Mouse (Mus musculus): ENCODE results near the gene Pklr. TPM values are rescaled to one million over a fixed set of nuclear protein-coding genes. Genes with fewer than 3 reads are reported as not detected.

Gene Pklr
- total RNA-seq (2014; rRNA removed) (69.7 and 91.1 TPM in 2 replicates), polyA plus RNA-seq (2012; rRNA removed) (387 and 512 TPM in 2 replicates)

DNA sequence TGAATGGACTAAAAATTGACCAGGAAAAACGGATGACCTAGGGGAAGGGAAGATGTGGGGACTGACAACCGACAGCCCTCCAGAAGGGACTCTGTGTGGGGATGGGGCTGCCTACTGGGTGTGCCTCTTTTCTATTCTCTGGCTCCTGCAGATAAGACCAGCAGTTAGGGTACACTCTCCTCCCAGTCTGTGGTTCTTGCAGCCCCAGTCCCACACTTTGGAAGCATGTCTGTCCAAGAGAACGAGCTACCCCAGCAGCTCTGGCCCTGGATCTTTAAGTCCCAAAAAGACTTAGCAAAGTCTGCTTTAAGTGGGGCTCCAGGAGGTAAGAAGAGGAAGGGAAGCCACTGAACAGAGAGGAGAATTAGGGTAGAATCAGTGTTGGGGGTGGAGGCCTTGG, at the start of gene Pklr:
Gene Pklr (plus strand): TSS at position 185 of the 400 bp plus-strand sequence.
- H3K4me3 ChIP-seq (ENCODE audit: insufficient read depth, low read depth, low read length): peak within 1 kb of the TSS; percentile 89
- H3K36me3 ChIP-seq (ENCODE audit: control insufficient read depth, insufficient read depth, low read length): peaks cover 3% of the 10 kb centered on the region; the same call in 1 of the 2 replicates
- no peaks in the 10 kb centered on the region for H3K27me3 ChIP-seq (ENCODE audit: control insufficient read depth, insufficient read depth, low read length)
- TF ChIP-seq CTCF (IDR thresholded peaks at IDR 0.05; ENCODE audit: low read depth, low read length) (no peak), POLR2A (IDR thresholded peaks at IDR 0.05; ENCODE audit: extremely low read depth, insufficient read depth, low read length) (no peak)
- 25% methylated on average over 3 of the region's 3 CpGs for WGBS
- H3K9ac ChIP-seq (ENCODE audit: low read depth, low read length): peak within 1 kb of the TSS; percentile 94
- peaks cover 4% of the 10 kb centered on the region; the same call in 1 of the 2 replicates for H3K79me2 ChIP-seq (ENCODE audit: control insufficient read depth, insufficient read depth, low read length)
- peaks cover 32% of the 10 kb centered on the region for H3K4me1 ChIP-seq (ENCODE audit: control insufficient read depth, insufficient read depth, low read length)
- no peak for DNase-seq (ENCODE audit: extremely low read depth, low read depth, low spot score)
- H3K27ac ChIP-seq (replicated peaks; ENCODE audit: insufficient read depth, low read depth, low read length): peak within 1 kb of the TSS; percentile 95

DNA sequence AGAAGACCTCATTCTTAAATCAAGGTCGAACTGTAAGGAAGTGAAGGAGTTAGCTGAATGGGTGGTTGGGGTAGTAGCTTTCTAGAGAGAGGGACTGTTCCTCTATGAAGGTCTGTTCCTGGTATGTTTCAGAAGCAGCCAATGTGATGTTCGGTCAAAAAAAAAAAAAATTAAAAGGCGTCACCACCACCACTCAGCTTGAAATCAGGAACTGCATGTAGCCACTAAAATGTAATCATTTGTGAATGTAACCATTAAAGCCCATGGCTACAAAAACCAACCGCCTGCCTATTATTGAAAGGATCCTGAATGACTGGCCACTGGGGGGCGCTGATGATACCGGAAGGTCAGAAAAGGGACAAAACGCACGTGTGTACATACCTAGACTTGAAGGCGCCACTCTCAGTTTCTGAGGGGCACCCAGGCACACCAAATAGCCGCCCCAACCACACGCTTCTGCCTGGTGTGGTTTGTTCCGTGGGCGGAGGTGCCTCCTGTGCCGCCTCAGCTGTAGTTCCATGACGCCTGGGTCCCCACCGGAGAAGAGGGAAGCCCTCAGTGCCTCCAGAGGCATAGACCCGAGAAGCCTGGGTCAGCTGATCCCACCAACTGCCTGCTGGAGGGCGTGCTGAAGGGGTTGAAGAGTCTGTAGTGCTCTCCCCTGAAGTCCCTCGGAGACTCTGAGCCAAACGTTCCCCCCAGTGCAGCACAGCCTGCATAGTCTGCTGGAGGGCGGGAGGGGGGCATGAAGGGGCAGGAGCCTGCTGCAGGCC, 48.4 kb upstream of the Pklr start:
- Histone ChIP-seq H3K36me3 (ENCODE audit: control insufficient read depth, insufficient read depth, low read length) (no peaks in the 10 kb centered on the region), H3K4me1 (ENCODE audit: control insufficient read depth, insufficient read depth, low read length) (peaks cover 13% of the 10 kb centered on the region), H3K9ac (ENCODE audit: low read depth, low read length) (no peak overlapping the region), H3K27ac (replicated peaks; ENCODE audit: insufficient read depth, low read depth, low read length) (no peak overlapping the region), H3K79me2 (ENCODE audit: control insufficient read depth, insufficient read depth, low read length) (no peaks in the 10 kb centered on the region), H3K4me3 (ENCODE audit: insufficient read depth, low read depth, low read length) (no peak overlapping the region), H3K27me3 (ENCODE audit: control insufficient read depth, insufficient read depth, low read length) (no peaks in the 10 kb centered on the region)
- no peak for TF ChIP-seq POLR2A (IDR thresholded peaks at IDR 0.05; ENCODE audit: extremely low read depth, insufficient read depth, low read length)
- TF ChIP-seq CTCF (IDR thresholded peaks at IDR 0.05; ENCODE audit: low read depth, low read length): peak; percentile 49
- 36% methylated on average over 21 of the region's 21 CpGs for WGBS
- DNase-seq (ENCODE audit: extremely low read depth, low read depth, low spot score): peak; percentile 53

DNA sequence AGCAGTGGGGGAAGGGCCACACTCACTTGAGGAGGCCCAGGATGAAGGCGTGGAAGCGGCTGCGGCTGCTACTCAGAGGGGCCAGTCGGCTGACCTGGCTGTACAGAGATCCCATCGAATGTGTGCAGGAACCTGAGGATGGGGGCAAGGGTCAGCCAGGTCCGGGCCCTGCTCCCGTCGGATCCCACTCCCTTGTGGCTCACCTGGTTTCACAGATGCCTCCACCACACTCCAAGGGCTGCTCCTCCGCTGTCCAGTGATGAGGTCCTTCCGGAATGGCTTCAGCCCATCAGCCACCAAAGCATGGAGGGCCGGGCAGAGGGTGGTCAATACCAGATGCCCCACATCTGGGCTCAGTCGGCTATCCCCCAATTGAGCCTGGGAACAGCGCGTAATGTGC, 47.0 kb upstream of the Pklr start:
- Histone ChIP-seq H3K9ac (ENCODE audit: low read depth, low read length) (no peak overlapping the region; the same call in 1 of the 2 replicates), H3K27ac (replicated peaks; ENCODE audit: insufficient read depth, low read depth, low read length) (no peak overlapping the region), H3K79me2 (ENCODE audit: control insufficient read depth, insufficient read depth, low read length) (no peaks in the 10 kb centered on the region), H3K36me3 (ENCODE audit: control insufficient read depth, insufficient read depth, low read length) (no peaks in the 10 kb centered on the region), H3K27me3 (ENCODE audit: control insufficient read depth, insufficient read depth, low read length) (no peaks in the 10 kb centered on the region), H3K4me3 (ENCODE audit: insufficient read depth, low read depth, low read length) (peak overlapping the region; percentile 3; the same call in 1 of the 2 replicates), H3K4me1 (ENCODE audit: control insufficient read depth, insufficient read depth, low read length) (peaks cover 13% of the 10 kb centered on the region)
- no peak for DNase-seq (ENCODE audit: extremely low read depth, low read depth, low spot score)
- TF ChIP-seq POLR2A (IDR thresholded peaks at IDR 0.05; ENCODE audit: extremely low read depth, insufficient read depth, low read length) (no peak), CTCF (IDR thresholded peaks at IDR 0.05; ENCODE audit: low read depth, low read length) (no peak)
- 51% methylated on average over 14 of the region's 14 CpGs for WGBS

DNA sequence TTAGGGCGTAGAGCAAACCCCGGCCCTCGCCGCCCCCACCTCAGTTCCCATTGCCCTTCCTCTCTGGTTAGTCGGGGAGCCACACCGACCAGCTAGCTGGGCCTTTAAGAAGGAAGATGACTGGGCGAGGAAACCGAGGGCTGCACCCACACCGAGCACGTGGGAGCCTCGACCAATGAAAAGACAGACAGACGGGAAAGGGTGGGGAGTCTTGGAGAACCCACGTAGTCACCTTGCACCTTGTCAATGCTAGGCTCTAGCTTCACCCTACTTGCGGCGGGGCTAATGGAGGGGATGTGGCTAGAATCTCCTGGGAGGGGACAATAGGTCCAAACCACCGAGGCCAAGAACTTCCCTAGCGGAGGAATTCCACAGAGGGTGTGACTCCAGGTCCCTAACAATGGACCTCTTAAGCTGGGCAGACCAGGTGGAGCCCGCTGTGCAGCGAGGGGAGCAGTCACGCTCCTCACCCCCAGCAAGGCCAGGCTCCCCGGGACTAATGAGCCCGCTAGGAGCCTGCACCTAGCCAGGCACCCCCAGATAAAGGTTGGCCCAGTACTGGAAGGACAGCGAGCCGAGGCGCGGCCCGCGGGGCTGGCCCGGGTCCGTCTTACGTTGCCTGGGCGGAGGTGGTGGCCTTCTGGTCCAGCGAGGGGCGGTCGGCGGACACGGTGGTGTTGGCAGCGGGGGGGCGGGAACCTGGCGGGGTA, 45.9 kb upstream of the Pklr start:
- H3K9ac ChIP-seq (ENCODE audit: low read depth, low read length): peak overlapping the region; percentile 84
- H3K4me1 ChIP-seq (ENCODE audit: control insufficient read depth, insufficient read depth, low read length): peaks cover 13% of the 10 kb centered on the region
- peak overlapping the region; percentile 65 for H3K27ac ChIP-seq (replicated peaks; ENCODE audit: insufficient read depth, low read depth, low read length)
- H3K36me3 ChIP-seq (ENCODE audit: control insufficient read depth, insufficient read depth, low read length): no peaks in the 10 kb centered on the region; the same call in 1 of the 2 replicates
- no peaks in the 10 kb centered on the region for H3K79me2 ChIP-seq (ENCODE audit: control insufficient read depth, insufficient read depth, low read length)
- WGBS: 1% methylated on average over 39 of the region's 40 CpGs
- DNase-seq (ENCODE audit: extremely low read depth, low read depth, low spot score): peak; percentile 89
- H3K27me3 ChIP-seq (ENCODE audit: control insufficient read depth, insufficient read depth, low read length): no peaks in the 10 kb centered on the region
- H3K4me3 ChIP-seq (ENCODE audit: insufficient read depth, low read depth, low read length): peak overlapping the region; percentile 65
- TF ChIP-seq POLR2A (IDR thresholded peaks at IDR 0.05; ENCODE audit: extremely low read depth, insufficient read depth, low read length) (peak; percentile 45; the same call in 1 of the 2 replicates), CTCF (IDR thresholded peaks at IDR 0.05; ENCODE audit: low read depth, low read length) (no peak)

DNA sequence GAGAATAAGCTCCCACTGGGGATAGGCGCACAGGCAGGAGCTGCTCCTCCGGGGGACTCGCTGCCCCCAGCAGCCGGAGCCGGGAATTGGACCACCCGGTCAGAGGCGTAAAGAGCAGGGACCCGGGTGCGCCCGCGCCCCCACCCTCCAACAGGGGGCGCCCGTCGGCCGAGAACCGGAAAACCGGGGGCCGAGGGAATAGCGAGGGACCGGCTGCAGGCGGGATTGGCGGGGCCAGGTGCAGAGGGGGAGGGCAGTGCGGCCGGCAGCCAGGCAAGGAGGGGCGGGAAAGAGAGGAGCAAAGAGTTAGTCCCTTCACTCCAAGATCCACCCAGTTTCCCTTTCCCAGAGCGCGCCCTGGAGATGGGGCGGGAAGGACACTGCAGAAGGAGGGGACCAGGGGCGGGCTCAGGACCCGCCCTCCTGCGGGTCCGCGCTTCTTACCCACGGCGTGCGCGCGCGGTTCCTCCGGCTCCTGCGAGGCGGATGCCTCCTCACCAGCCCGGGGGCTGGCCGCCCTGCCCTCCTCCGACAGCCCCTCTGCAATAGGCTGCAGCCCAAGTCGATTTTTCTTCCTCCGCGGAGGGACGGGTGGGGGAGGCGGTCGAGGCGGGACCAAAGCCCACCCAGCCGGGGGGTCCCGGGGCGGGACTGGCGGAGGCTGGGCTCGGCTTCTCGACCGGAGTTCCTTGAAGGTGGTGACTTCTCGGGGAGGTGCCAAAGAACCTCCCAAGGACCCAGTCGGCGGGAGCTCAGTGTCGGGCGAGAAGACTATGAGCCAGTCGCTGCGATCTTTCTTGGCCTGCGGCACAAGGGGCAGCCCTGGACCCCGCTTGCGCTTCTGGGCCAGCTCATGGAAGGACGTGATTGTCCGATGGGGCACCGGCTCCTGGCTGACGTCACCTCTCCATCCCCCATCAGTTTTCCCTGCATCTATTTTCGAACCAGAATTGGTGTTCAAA, 45.0 kb upstream of the Pklr start:
- WGBS: 1% methylated on average over 71 of the region's 74 CpGs
- H3K27ac ChIP-seq (replicated peaks; ENCODE audit: insufficient read depth, low read depth, low read length): no peak overlapping the region; the same call in 1 of the 2 replicates

More for the DNA sequence above, 45.0 kb upstream of the Pklr start:
- peak; percentile 49 for DNase-seq (ENCODE audit: extremely low read depth, low read depth, low spot score)
- Histone ChIP-seq H3K4me1 (ENCODE audit: control insufficient read depth, insufficient read depth, low read length) (peaks cover 13% of the 10 kb centered on the region), H3K36me3 (ENCODE audit: control insufficient read depth, insufficient read depth, low read length) (peaks cover 2% of the 10 kb centered on the region; the same call in 1 of the 2 replicates), H3K4me3 (ENCODE audit: insufficient read depth, low read depth, low read length) (peak overlapping the region; percentile 65), H3K79me2 (ENCODE audit: control insufficient read depth, insufficient read depth, low read length) (no peaks in the 10 kb centered on the region), H3K9ac (ENCODE audit: low read depth, low read length) (peak overlapping the region; percentile 84), H3K27me3 (ENCODE audit: control insufficient read depth, insufficient read depth, low read length) (no peaks in the 10 kb centered on the region)
- TF ChIP-seq POLR2A (IDR thresholded peaks at IDR 0.05; ENCODE audit: extremely low read depth, insufficient read depth, low read length) (0 out of 2 replicates have a peak, but pooled peaks have one; percentile 16), CTCF (IDR thresholded peaks at IDR 0.05; ENCODE audit: low read depth, low read length) (peak; percentile 71)
